Mouse (Mus musculus) thymus, postnatal 36 days (tissue): ENCODE measurements around the gene Bcl2l13.

Experiments
- DNase-seq, 2 experiments: peaks; one replicate each; pipeline ENCODE4 v3.0.0; 2022; ENCODE audit warnings: mixed read lengths in 2 of 2

The Bcl2l13 gene

GRCm38 (mm10) chr6:120930450-120931306, 94.7 kb downstream of the Bcl2l13 start:
- DNase-seq = peak; percentile 70 to 84

GRCm38 (mm10) chr6:120932597-120932996, 96.6 kb downstream of the Bcl2l13 start:
- peak; percentile 77 to 85 for DNase-seq

- DNase-seq = no peak
Measured at GRCm38 (mm10) chr6:120933670-120934069, 97.7 kb downstream of the Bcl2l13 start.

DNA sequence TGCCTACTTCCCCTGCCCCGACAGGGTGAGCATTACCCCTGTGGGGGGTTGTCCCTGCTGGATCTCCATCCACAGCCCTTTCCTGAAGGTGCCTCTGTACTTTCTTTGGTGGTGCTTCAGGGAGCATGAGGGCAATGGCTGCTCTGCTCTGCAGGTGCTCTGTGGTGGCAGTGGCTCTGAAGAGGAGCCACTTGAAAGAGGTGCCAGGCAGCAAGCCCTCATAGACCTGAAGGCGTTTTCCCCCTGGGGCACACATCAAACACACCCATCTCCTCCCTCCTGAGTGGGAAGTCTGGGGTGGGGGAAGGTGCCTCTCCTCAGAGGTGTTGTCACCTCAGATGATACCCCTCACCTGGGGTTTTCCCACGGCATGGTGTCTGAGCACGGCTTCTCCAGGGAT, 98.2 kb downstream of the Bcl2l13 start:
- peak; percentile 77 to 89 for DNase-seq

- no peak for DNase-seq
Measured at GRCm38 (mm10) chr6:120937104-120937617, 101.1 kb downstream of the Bcl2l13 start.

DNA sequence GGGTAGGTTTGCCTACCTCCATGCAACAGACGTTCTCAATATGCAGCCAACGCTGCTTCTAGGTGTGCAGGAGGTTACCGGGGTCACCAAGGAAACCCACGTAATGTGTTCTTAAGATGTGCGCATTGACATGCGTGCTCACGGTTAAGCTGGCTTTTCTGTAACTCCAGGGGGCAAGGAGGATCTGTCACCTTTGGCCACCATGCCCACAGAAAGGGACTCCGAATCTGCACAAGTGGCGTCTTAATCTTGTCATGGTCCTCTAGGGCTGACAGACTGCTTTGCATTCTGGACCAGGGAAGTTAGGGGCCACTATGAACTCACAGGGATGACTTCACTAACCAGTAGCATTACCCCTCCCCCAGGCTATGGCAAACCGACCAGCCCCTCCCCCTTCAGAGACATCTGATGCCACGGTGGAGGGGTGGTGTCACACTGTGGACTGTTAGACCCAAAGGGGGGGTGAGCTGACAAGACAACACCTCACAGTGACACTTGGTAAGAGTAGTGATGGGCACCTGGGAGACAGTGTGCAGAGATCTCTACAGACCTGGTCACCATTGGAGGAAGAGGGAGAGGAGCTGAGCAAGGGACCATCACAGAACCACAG, 102.1 kb downstream of the Bcl2l13 start:
- DNase-seq = no peak

GRCm38 (mm10) chr6:120938763-120939450, 102.9 kb downstream of the Bcl2l13 start:
- DNase-seq = no peak

- DNase-seq = no peak
Measured at GRCm38 (mm10) chr6:120939783-120940182, 103.8 kb downstream of the Bcl2l13 start.

DNA sequence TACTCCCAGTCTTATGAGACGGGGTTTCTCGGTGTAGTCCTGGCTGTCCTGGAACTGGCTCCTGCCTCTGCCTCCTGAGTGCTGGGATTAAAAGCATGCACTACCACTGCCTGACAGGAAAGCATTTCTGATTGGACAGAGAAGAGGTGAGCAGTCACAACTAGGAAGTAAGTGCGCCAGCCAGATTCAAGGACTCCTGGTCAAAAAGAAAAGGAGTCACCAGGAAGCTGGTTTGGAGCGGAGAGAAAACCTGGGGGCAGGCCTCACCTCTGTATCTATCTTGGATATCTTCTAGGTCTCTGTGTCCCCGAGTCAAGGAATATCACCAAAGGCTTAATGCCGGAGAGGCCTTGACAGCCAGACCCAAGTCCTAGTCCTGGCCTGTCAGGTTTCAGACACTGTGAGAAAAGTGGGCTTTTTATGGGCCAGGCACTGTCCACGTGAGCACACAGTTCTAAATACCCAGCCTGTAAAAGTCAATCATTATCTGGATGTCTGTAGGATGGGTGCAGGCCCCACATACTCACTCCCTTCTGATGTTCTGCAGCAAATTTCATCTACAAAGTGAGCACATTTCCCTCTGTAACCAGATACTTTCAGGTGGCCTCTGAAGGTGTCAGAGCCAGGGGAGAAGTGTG, 104.6 kb downstream of the Bcl2l13 start:
- DNase-seq = no peak

DNA sequence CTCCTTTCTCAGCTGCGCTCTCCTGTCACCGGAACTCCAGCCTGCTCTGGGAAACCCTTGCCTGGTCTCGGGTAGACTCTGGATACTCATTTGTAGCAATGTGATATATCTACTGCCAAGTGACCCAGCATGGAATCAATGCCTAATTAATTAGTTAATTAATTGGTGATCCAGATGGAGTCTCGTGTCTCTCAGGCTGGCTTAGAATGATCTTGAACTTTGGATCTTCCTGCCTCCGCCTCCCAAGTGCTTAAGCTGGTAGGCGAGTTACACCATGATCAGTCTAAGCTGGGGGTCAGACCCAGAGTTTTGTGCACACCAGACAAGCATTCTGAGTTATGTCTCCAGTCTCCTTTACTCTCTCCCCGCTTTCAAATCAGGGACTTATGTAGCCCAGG, 105.1 kb downstream of the Bcl2l13 start:
- DNase-seq = no peak

DNA sequence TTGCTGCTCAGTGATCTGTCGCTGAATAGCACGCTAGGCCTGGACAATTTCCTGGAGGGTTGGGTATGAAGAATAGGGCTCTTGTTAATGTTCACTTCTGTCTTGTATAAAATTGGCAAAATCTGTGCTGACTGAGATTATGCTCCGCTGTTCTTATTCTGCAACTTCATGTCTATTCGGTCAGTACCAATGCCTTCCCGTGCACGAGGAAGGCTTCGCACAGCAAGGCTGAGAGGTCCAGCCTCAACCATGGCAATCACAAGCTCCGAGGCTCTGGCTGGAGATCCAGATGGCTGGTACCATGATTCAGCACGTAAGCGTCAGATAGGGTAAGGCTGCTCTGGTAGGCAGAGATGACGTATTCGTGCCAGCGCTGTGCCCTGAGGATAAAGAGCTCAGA, 105.6 kb downstream of the Bcl2l13 start:
- no peak for DNase-seq
